Mouse (Mus musculus): ENCODE results near the gene Dnal1. TPM values are rescaled to one million over a fixed set of nuclear protein-coding genes. Genes with fewer than 3 reads are reported as not detected.

Dnal1 gene
- total RNA-seq, 2 experiments from 2014 or later, result 0.33 TPM; not detected in 1

GRCm38 (mm10) chr12:84125892-84126291 lies 11.7 kb downstream of the Dnal1 start:
- no peak for ATAC-seq (ENCODE audit: poor library complexity, severe bottlenecking)

- no peak for ATAC-seq (ENCODE audit: poor library complexity, severe bottlenecking)
Measured at GRCm38 (mm10) chr12:84126899-84127298, 12.7 kb downstream of the Dnal1 start.

- no peak for ATAC-seq (ENCODE audit: poor library complexity, severe bottlenecking)
Measured at GRCm38 (mm10) chr12:84128576-84128975, 14.4 kb downstream of the Dnal1 start.

- peak; percentile 96 for ATAC-seq (ENCODE audit: poor library complexity, severe bottlenecking)
Measured at GRCm38 (mm10) chr12:84129931-84130330, 15.8 kb downstream of the Dnal1 start.

- 0 out of 2 replicates have a peak, but pooled peaks have one; percentile 34 for ATAC-seq (ENCODE audit: poor library complexity, severe bottlenecking)
Measured at GRCm38 (mm10) chr12:84132265-84132664, 18.1 kb downstream of the Dnal1 start.

GRCm38 (mm10) chr12:84137131-84137530 lies 23.0 kb downstream of the Dnal1 start:
- ATAC-seq (ENCODE audit: poor library complexity, severe bottlenecking), result no peak

GRCm38 (mm10) chr12:84140135-84140534 lies 26.0 kb downstream of the Dnal1 start:
- ATAC-seq (ENCODE audit: poor library complexity, severe bottlenecking), result no peak

GRCm38 (mm10) chr12:84141271-84141670 lies 27.1 kb downstream of the Dnal1 start:
- ATAC-seq (ENCODE audit: poor library complexity, severe bottlenecking), result no peak

- no peak for ATAC-seq (ENCODE audit: poor library complexity, severe bottlenecking)
Measured at GRCm38 (mm10) chr12:84142281-84143050, 28.3 kb downstream of the Dnal1 start.

GRCm38 (mm10) chr12:84147954-84148621 lies 33.9 kb downstream of the Dnal1 start, which contains the start of gene Pnma1:
Pnma1 (minus strand) TSS chr12:84148489.
- peak; percentile 67 for ATAC-seq (ENCODE audit: poor library complexity, severe bottlenecking)

- no peak for ATAC-seq (ENCODE audit: poor library complexity, severe bottlenecking)
Measured at GRCm38 (mm10) chr12:84148622-84149012, 34.5 kb downstream of the Dnal1 start.

- ATAC-seq (ENCODE audit: poor library complexity, severe bottlenecking), result no peak
Measured at GRCm38 (mm10) chr12:84149971-84150370, 35.8 kb downstream of the Dnal1 start.

GRCm38 (mm10) chr12:84150976-84151375 lies 36.8 kb downstream of the Dnal1 start:
- no peak for ATAC-seq (ENCODE audit: poor library complexity, severe bottlenecking)

- no peak for ATAC-seq (ENCODE audit: poor library complexity, severe bottlenecking)
Measured at GRCm38 (mm10) chr12:84151911-84152310, 37.7 kb downstream of the Dnal1 start.

GRCm38 (mm10) chr12:84152352-84153190 lies 38.4 kb downstream of the Dnal1 start:
- no peak for ATAC-seq (ENCODE audit: poor library complexity, severe bottlenecking)

GRCm38 (mm10) chr12:84153414-84153813 lies 39.2 kb downstream of the Dnal1 start:
- no peak for ATAC-seq (ENCODE audit: poor library complexity, severe bottlenecking)

- ATAC-seq (ENCODE audit: poor library complexity, severe bottlenecking), result no peak
Measured at GRCm38 (mm10) chr12:84154786-84155522, 40.8 kb downstream of the Dnal1 start.

- ATAC-seq (ENCODE audit: poor library complexity, severe bottlenecking), result no peak
Measured at GRCm38 (mm10) chr12:84155523-84155871, 41.3 kb downstream of the Dnal1 start.

GRCm38 (mm10) chr12:84156210-84156609 lies 42.0 kb downstream of the Dnal1 start:
- no peak for ATAC-seq (ENCODE audit: poor library complexity, severe bottlenecking)

GRCm38 (mm10) chr12:84158156-84158555 lies 44.0 kb downstream of the Dnal1 start:
- no peak for ATAC-seq (ENCODE audit: poor library complexity, severe bottlenecking)

- no peak for ATAC-seq (ENCODE audit: poor library complexity, severe bottlenecking)
Measured at GRCm38 (mm10) chr12:84160491-84160890, 46.3 kb downstream of the Dnal1 start.

Data from megakaryocyte, adult 5-6 weeks (primary cell).